Mouse (Mus musculus) small intestine, adult 2 months (tissue): Measurements from ENCODE around the gene 4933409G03Rik.

Source experiments
- CTCF ChIP-seq: fragments of 200-500 bp; IDR thresholded peaks from 2 replicates; pipeline ENCODE4 v1.5.1; 2012; ENCODE audit warnings: low read depth, mild to moderate bottlenecking, control low read depth, inconsistent platforms, low read length, moderate library complexity, mixed read lengths; ENCODE audit not compliant: insufficient replicate concordance, insufficient read length; ENCODE audit errors: extremely low read depth
- POLR2A ChIP-seq: fragments of 200-500 bp; IDR thresholded peaks from 2 replicates; pipeline ENCODE4 v1.6.1; 2012; ENCODE audit warnings: low read depth, mild to moderate bottlenecking, control low read depth, inconsistent platforms, low read length, moderate library complexity

DNA sequence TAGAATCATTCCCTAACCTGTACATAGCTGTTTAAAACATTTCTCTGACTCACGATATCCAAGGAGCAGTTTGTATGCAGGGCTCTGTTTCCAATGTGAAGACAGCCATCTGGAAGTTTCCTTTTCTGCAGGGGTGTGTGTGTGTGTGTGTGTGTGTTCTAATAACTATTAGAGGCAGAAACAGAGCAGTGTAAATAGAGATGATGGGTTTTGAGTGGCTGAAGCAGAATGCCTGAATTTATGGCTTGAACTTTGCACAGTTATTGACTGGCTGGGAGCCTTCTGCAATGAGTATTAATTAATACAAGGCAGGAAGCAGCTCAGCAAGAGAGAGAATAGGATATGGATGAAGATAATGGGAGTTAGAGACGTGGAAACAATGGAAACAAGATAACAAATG, 38.0 kb upstream of the 4933409G03Rik start:
- TF ChIP-seq POLR2A (no peak), CTCF (no peak)
